Mouse (Mus musculus): Measurements from ENCODE around the gene Pcgf5.

- TF ChIP-seq EP300 (IDR thresholded peaks at IDR 0.05; ENCODE audit: low read depth) (no peak), CTCF (IDR thresholded peaks at IDR 0.05; ENCODE audit: low read depth) (peak; percentile 79)
Observed at GRCm38 (mm10) chr19:36439894-36440714, 92.0 kb downstream of the Pcgf5 start.
